23 mouse cellular contexts compared by ENCODE assay signal in the genomic region with DNA sequence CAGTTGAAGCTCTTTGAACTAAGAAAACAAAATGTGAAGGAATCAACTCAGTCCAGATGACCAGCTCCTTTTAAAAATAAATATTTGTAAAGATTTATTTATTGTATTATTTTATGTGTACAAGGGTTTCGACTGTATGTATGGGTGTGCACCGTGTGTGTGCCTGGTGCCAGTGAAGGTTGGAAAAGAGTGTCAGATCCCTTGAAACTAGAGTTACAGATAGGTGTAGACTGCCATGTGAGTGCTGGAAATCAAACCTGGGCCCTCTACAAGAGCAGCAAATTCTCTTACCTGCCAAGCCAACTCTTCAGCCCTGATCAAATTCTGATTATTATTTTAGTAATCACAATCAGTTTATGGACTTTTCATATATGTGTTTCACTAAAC.
DNase-seq lines count a peak whose midpoint lies in the region; ATAC-seq lines count a peak whose summit lies in the region.
"Had no signal": no experiment of that assay in that cellular context is flagged by ENCODE, and none has a peak within 500 bp of the region (broad histone marks: within the 10 kb centered on the region; RNA-seq: fewer than 3 reads in every experiment).

No protein-coding gene starts in this region.

- peaks cover 8% of the 10 kb centered on the region for H3K4me1 ChIP-seq in hindbrain, embryonic 10.5 days (replicated peaks)
- no peaks in the 10 kb centered on the region for H3K4me1 ChIP-seq in hindbrain, embryonic 16.5 days (ENCODE audit: control insufficient read depth, insufficient read depth, low read depth, low read length)
- 0 out of 2 replicates have a peak, but pooled peaks cover 2% of the 10 kb centered on the region for H3K4me1 ChIP-seq in midbrain, embryonic 13.5 days (replicated peaks)
- peaks cover 7% of the 10 kb centered on the region; the same call in 1 of the 2 replicates for H3K4me1 ChIP-seq in midbrain, embryonic 10.5 days
- peaks cover 15% of the 10 kb centered on the region for H3K4me1 ChIP-seq in neural tube, embryonic 13.5 days (replicated peaks)
- H3K4me1 ChIP-seq in limb, embryonic 11.5 days (ENCODE audit: control insufficient read depth, insufficient read depth, low read length) = no peaks in the 10 kb centered on the region; the same call in 1 of the 2 replicates
- H3K4me1 ChIP-seq: heart, embryonic 10.5 days; heart, embryonic 13.5 days had no signal

- H3K9ac ChIP-seq in hindbrain, embryonic 16.5 days (ENCODE audit: low read depth, low read length) = no peak overlapping the region
- no peak overlapping the region for H3K9ac ChIP-seq in midbrain, embryonic 13.5 days (replicated peaks)
- H3K9ac ChIP-seq in neural tube, embryonic 13.5 days = no peak overlapping the region
- no peak overlapping the region for H3K9ac ChIP-seq in limb, embryonic 11.5 days (ENCODE audit: low read length)
- H3K9ac ChIP-seq: forebrain, embryonic 13.5 days; heart, embryonic 13.5 days had no signal

- no peak for ATAC-seq in hindbrain, embryonic 16.5 days
- 0 out of 2 replicates have a peak, but pooled peaks have one; percentile 55 for ATAC-seq in midbrain, embryonic 13.5 days
- ATAC-seq in neural tube, embryonic 13.5 days (ENCODE audit: low read depth) = no peak
- ATAC-seq in limb, embryonic 11.5 days (ENCODE audit: insufficient number of reproducible peaks, low FRiP score, low TSS enrichment, low read depth) = peak; percentile 47; the same call in 1 of the 2 replicates
- no peak for ATAC-seq in cerebellum, adult (ENCODE audit: insufficient number of reproducible peaks, low FRiP score, low TSS enrichment)
- ATAC-seq: activated CD4-positive, CD25-positive, alpha-beta regulatory T cell, adult 4 months; forebrain, embryonic 13.5 days had no signal

- no peaks in the 10 kb centered on the region for H3K36me3 ChIP-seq in hindbrain, embryonic 10.5 days
- H3K36me3 ChIP-seq in hindbrain, embryonic 16.5 days (ENCODE audit: control insufficient read depth, insufficient read depth, low read length) = no peaks in the 10 kb centered on the region
- H3K36me3 ChIP-seq in midbrain, embryonic 13.5 days = no peaks in the 10 kb centered on the region
- no peaks in the 10 kb centered on the region for H3K36me3 ChIP-seq in midbrain, embryonic 10.5 days
- H3K36me3 ChIP-seq in neural tube, embryonic 13.5 days = no peaks in the 10 kb centered on the region
- H3K36me3 ChIP-seq in limb, embryonic 11.5 days (ENCODE audit: control insufficient read depth, insufficient read depth, low read length) = no peaks in the 10 kb centered on the region
- H3K36me3 ChIP-seq: forebrain, embryonic 10.5 days; heart, embryonic 10.5 days; heart, embryonic 13.5 days had no signal

- WGBS in hindbrain, embryonic 10.5 days = 89% methylated on average over 2 of the region's 2 CpGs
- WGBS in hindbrain, embryonic 16.5 days = 88% methylated on average over 2 of the region's 2 CpGs
- 79% methylated on average over 2 of the region's 2 CpGs for WGBS in midbrain, embryonic 13.5 days
- WGBS in midbrain, embryonic 10.5 days = 83% methylated on average over 2 of the region's 2 CpGs
- WGBS in neural tube, embryonic 13.5 days = 78% methylated on average over 2 of the region's 2 CpGs
- WGBS in limb, embryonic 11.5 days = 51% methylated on average over 2 of the region's 2 CpGs

- H3K4me2 ChIP-seq in hindbrain, embryonic 16.5 days (ENCODE audit: low read length) = no peak overlapping the region
- H3K4me2 ChIP-seq in midbrain, embryonic 13.5 days (replicated peaks) = no peak overlapping the region
- no peak overlapping the region for H3K4me2 ChIP-seq in neural tube, embryonic 13.5 days
- no peak overlapping the region for H3K4me2 ChIP-seq in limb, embryonic 11.5 days (ENCODE audit: low read depth, severe bottlenecking)
- H3K4me2 ChIP-seq: forebrain, embryonic 13.5 days; heart, embryonic 13.5 days had no signal

- no peaks in the 10 kb centered on the region for H3K9me3 ChIP-seq in hindbrain, embryonic 10.5 days
- no peaks in the 10 kb centered on the region for H3K9me3 ChIP-seq in hindbrain, embryonic 16.5 days (ENCODE audit: control insufficient read depth, low read length)
- H3K9me3 ChIP-seq in midbrain, embryonic 13.5 days = no peaks in the 10 kb centered on the region
- no peaks in the 10 kb centered on the region for H3K9me3 ChIP-seq in midbrain, embryonic 10.5 days (replicated peaks)
- H3K9me3 ChIP-seq in neural tube, embryonic 13.5 days = no peaks in the 10 kb centered on the region
- no peaks in the 10 kb centered on the region for H3K9me3 ChIP-seq in limb, embryonic 11.5 days (ENCODE audit: control insufficient read depth, low read length)
- H3K9me3 ChIP-seq: forebrain, embryonic 10.5 days; forebrain, embryonic 13.5 days; heart, embryonic 10.5 days; heart, embryonic 13.5 days had no signal

- H3K27me3 ChIP-seq in hindbrain, embryonic 10.5 days (ENCODE audit: insufficient read depth, poor library complexity, severe bottlenecking) = no peaks in the 10 kb centered on the region
- H3K27me3 ChIP-seq in hindbrain, embryonic 16.5 days (replicated peaks; ENCODE audit: control insufficient read depth, insufficient read depth, low read length) = no peaks in the 10 kb centered on the region
- H3K27me3 ChIP-seq in midbrain, embryonic 13.5 days = no peaks in the 10 kb centered on the region
- H3K27me3 ChIP-seq in midbrain, embryonic 10.5 days (ENCODE audit: low read depth, poor library complexity, severe bottlenecking) = no peaks in the 10 kb centered on the region
- H3K27me3 ChIP-seq in neural tube, embryonic 13.5 days = no peaks in the 10 kb centered on the region
- no peaks in the 10 kb centered on the region for H3K27me3 ChIP-seq in limb, embryonic 11.5 days (ENCODE audit: control insufficient read depth, insufficient read depth, low read length)
- H3K27me3 ChIP-seq: forebrain, embryonic 13.5 days; heart, embryonic 13.5 days had no signal

- no peak for DNase-seq in hindbrain, embryonic 10.5 days (ENCODE audit: low spot score)
- no peak for DNase-seq in midbrain, embryonic 10.5 days (ENCODE audit: low spot score)
- no peak for DNase-seq in neural tube, embryonic 10.5 days (ENCODE audit: extremely low spot score, low spot score)
- DNase-seq in limb, embryonic 11.5 days (ENCODE audit: low spot score) = no peak
- DNase-seq: adrenal gland, postnatal 10 days; adrenal gland, postnatal 36 days; cerebellum, adult 11 months; cerebellum, adult 2 months; cerebellum, postnatal 36 days; gastrocnemius, postnatal 10 days; gastrocnemius, postnatal 36 days; heart, adult 2 months; heart, postnatal 14 days; heart, postnatal 4 days had no signal

- 0 out of 2 replicates have a peak overlapping the region, but pooled peaks have one; percentile 35 for H3K27ac ChIP-seq in hindbrain, embryonic 10.5 days
- H3K27ac ChIP-seq in hindbrain, embryonic 16.5 days (ENCODE audit: low read depth, low read length) = no peak overlapping the region
- no peak overlapping the region for H3K27ac ChIP-seq in midbrain, embryonic 13.5 days
- H3K27ac ChIP-seq in midbrain, embryonic 10.5 days (replicated peaks) = no peak overlapping the region
- H3K27ac ChIP-seq in neural tube, embryonic 13.5 days (replicated peaks) = peak overlapping the region; percentile 39; the same call in 1 of the 2 replicates
- H3K27ac ChIP-seq in limb, embryonic 11.5 days (replicated peaks; ENCODE audit: low read depth, low read length) = no peak overlapping the region
- H3K27ac ChIP-seq: forebrain, embryonic 10.5 days; forebrain, embryonic 13.5 days; heart, adult 2 months; heart, embryonic 10.5 days; heart, embryonic 13.5 days had no signal

- H3K4me3 ChIP-seq in hindbrain, embryonic 10.5 days = no peak overlapping the region
- no peak overlapping the region for H3K4me3 ChIP-seq in hindbrain, embryonic 16.5 days (ENCODE audit: low read length)
- H3K4me3 ChIP-seq in midbrain, embryonic 13.5 days (replicated peaks) = no peak overlapping the region
- no peak overlapping the region for H3K4me3 ChIP-seq in midbrain, embryonic 10.5 days
- no peak overlapping the region for H3K4me3 ChIP-seq in neural tube, embryonic 13.5 days
- no peak overlapping the region for H3K4me3 ChIP-seq in limb, embryonic 11.5 days (ENCODE audit: low read depth, low read length)
- H3K4me3 ChIP-seq: forebrain, embryonic 10.5 days; forebrain, embryonic 13.5 days; heart, adult 2 months; heart, embryonic 10.5 days; heart, embryonic 13.5 days had no signal

Comparison
In these comparisons a context has a peak if more than half of its experiments do, and no peak if none do; other contexts are left out.
1. H3K27ac ChIP-seq: peak in hindbrain, embryonic 10.5 days (single experiment) and neural tube, embryonic 13.5 days (single experiment); none in hindbrain, embryonic 16.5 days (single experiment), midbrain, embryonic 13.5 days (single experiment), midbrain, embryonic 10.5 days (single experiment) and limb, embryonic 11.5 days (single experiment).
2. ATAC-seq: peak in midbrain, embryonic 13.5 days (single experiment) and limb, embryonic 11.5 days (single experiment); none in hindbrain, embryonic 16.5 days (single experiment), neural tube, embryonic 13.5 days (single experiment) and cerebellum, adult (single experiment).